Mouse (Mus musculus): ENCODE results near the gene Cep131.

The Cep131 gene

DNA sequence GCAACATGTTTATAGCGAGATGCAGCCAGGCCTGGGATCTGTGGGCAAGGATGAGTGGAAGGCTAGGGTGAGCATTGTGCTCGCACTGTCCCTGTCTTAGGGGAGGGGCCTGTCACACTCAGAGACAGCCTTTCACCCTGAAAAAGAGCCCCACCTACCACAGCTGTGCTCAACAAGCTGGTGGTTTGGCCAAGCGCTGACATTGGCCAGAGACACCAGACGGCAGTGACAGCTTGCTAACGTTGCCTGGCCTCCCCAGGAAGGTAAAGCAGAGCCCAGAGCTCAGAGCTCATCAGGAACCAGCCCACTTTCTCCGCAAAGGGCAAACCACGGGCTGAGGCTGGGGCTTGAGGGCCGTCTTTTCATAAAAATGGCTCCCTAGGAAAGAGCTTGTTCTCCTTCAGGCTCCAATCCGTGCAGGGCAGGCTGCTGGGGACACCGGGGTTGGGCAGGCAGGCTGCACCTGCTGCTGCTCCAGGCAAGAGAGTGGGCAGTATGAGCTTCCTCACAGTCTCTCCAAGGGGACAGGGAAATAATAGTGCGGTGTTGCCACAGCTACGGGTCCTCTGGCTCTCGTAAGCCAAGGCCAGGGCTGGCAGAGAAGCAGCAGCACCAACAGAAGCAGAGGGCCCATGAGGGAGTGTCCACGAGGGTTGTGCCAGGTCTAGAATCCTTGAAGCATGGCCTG lies 35.4 kb downstream of the Cep131 start:
- DNase-seq (ENCODE audit: low spot score) = no peak

DNA sequence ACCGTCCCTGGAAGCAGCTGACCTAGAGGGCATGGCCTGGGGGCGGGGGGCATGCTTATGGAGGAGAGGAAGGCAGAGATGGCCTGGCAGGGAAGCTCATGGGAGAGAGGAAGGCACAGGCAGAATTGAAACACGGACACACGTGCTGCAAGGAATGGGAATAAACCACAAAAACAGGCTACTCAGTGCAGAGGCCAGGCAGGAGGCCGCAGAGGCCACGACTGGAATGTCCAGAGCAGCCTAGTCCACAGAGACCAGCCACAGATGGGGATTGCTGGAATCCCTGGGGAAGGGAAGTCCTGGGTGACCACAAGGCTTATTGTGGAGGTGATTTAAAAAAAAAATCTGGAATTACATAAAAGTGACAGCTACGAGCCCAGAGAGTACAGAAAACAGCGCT lies 37.6 kb downstream of the Cep131 start:
- no peak for DNase-seq (ENCODE audit: low spot score)

DNA sequence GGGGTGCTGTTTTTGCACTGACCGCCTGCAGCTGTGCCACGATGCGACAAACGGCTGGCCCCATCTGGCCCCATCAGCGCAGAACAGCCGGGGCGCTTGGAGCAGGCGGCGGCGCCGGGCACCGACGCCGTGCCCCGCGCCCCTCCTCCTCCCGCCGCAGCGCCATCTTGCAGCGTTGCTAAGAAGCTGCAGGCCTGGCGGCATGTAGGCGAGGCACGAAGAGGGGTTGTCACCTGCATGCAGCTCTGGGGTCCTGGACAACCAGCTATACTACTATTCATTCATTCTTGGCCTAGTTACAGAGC lies 38.4 kb downstream of the Cep131 start:
- no peak for DNase-seq (ENCODE audit: low spot score)

DNA sequence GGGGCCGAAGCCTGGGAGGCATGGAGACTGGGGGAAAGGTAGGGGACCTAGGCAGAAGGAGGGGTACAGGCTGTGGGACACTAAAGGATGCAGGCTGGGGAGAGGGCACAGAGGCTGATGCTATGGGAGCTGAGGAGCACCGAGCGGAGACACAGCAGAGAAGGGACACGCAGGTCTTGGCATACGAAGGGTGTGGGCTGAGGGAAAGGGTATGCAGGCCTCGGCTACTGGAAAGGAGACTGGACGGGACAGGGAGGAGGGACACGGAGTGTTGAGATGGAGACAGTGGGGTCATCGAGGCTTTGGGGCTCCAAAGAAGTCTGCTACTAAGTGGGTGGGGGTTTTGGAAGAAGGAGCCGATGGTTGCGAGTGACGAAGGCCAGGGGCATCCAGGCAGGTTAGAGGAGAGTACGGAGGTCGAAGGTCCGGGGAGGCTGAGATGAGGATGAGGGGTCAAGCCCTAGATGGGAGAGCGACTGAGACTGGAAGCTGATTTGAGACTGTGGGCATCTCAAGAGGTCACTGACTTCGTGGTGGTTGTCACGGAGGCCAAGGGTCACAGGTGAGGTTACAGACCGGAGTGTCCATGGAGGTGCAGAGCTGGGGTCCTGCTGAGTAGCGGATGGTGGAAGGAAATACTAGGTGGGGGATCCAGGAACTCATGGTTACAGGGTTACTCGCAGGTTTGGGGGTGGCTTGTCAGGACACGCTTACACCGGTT lies 38.9 kb downstream of the Cep131 start:
- no peak for DNase-seq (ENCODE audit: low spot score)

DNA sequence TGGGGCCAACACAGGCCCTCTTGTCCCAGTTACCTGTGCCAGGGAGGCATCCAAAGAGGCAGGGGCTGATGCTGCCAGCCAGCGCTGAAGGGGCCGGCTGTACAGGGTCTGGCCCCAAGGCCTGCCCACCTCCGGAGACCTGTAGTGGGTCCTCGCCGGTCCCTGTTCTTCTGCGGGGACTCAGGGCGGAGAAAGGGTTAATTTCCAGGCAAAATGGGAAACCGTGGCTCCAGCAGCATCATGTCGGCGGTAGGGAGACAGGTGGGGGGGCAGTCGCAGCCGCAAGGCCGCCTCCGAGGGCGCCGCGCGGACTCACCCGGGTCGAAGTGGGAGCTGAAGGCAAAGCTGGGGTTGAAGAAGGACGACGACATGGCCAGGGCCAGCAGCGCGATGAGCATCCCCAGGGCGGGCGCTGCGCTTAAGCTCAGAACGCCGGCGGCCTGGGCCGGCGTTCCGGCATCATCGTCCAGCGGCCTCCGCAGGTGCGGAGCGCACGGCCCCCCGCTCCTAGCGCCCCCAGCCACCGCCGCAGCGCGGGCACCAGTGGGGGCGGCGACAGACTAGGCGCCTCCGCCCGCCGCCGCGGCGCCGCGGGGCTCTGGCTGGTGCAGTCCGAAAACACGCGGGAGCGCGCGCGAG lies 40.0 kb downstream of the Cep131 start, which contains the start of gene Aatk:
Gene Aatk, minus strand, starts transcription at position 615 of the 639 bp plus-strand sequence.
- no peak for DNase-seq (ENCODE audit: low spot score)

DNA sequence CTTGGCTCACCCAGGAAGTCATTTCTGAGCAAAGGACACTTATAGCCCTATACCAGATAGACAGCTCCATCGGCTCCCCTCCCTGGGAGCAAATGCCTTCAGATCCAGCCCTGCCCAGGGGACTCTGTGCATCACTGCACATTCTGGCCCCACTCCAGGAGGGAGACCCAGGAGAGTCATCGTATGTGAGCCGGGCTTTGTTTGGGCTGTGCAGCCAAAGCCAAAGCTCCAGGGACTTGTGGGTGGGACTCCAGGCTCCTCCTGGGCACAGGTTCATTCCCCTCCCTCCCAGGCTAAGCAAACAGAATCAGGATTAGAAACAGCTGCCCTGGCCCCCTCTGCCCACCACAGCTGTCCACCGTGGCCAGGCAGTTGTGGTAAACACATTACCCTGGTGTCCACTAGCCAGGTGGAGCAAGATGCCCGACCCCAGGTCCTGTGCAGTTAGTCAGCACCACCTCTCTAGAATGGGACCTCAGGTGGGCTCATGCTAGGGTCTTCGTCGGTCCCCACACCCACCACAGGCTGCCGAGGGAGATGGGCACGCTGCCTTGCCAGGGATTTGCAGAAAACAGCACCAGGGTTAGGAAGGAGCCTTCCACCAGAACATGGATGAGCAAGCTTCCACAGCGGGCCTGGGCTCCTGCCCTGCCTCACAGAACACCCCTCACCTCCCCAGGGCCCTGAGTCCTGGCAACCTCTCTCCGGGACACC lies 40.6 kb downstream of the Cep131 start:
- DNase-seq (ENCODE audit: low spot score) = no peak

DNA sequence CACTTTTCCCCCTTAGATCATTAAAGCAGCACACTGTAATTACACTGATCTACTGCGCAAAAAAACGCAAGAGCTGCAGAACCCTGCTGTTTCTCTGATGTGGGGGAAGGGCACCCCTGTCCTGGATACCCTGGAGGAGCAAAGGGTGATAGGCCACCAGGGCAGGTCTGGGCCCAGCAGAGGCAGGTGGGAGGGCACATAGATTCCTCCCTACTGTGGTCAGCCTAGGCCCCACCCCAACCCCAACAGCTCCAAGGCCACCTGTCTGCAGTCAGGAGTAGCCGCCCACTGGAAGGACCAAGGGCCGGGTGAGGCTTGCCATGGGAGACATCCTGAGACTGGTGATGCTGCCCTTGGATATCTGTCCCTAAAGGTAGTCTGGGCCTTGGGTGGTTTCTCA lies 41.3 kb downstream of the Cep131 start:
- DNase-seq (ENCODE audit: low spot score) = no peak

DNA sequence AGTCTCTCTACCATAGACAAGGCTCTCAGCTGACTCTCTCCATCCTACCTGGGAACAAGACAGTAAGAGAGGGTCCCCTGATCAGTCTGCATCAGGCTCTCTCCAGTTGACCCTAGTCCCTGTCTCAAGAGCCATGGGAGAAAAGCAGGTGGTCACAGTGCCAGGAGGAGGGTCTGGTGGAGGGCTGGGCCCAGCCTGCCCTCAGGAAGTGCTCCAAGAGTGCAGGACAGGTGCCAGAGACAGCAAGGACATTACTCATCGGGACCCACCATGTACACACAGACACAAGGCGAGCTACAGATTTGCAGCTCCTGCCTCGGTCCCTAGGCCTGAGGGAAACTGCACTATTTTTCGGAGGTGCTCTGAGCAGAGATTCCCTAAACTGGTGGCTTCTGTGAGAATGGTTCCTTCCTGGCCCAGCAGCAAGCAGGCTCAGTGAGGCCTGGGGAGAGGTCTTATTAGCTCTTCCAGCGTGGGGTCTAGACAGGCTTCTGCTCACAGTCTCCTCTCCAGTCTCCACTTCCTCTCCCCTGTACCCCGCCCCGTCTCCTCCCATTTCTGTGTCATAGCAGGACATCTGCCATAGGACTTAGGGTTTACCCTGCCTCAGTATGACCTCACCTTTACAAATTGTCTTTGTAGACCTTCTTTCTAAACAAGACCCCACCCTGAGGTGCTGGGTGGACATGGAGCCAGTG lies 44.3 kb downstream of the Cep131 start:
- DNase-seq (ENCODE audit: low spot score) = no peak

DNA sequence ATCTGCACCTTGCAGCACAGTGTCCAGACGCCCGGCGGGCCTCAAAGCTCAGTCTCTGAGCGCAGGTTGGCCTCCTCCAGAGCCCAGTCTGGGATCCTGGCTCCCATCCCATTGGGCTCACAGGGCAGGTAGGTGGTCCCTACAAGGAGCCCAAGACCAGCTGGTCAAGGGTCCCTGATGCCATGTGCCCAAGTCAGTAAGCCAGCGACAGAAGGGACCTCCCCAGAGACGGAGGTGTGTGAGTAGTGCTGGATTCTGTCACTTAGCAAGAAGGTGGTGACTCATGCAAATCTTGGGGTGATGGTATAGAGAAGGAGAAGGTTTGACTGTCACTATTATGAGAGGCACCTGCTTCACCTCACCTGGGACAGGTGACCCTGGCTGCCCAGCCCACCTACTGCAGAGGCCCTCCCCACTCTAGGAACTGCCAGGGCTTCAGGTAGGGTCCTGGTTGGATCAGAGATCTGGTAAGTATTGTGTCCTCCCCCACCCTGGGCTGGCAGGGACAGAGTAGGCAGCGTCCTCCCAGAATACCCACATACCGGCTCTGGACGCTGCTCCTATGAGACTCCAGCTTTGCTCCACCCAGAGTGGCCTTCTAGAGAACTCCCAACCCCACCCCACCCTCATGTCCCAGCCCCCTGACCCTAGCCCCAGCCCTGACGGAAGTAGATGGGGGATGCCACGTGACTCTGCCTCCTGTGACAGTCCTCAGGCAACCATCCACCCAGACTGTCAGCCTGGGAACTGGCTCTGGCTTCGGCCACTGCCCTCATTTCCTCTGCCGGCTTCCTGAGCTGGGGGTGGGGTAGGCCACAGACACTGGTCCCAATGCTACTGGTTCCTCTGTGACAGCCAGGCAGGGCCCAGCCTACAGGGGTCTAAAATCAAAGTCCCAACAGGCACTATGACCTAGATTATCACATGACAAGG lies 45.2 kb downstream of the Cep131 start:
- DNase-seq (ENCODE audit: low spot score) = no peak

DNA sequence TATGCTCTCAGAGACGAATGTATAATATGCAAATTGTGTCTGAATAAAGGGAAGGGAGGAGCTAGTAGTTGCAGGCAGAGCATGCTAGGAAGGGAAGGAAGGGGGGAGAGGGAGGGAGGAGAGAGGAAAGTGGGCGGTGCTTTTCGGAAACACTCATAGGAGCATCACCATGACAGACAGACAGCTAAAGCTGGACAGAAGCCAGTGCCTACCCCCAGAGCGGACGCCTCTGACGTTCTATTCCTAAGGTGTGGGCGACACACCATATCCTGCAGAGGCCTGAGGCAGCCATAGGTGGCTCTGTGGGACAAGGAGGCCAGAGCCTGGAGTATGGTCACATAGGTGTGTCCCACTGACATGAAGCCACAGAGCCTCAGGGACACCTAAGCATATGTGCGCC lies 46.2 kb downstream of the Cep131 start:
- no peak for DNase-seq (ENCODE audit: low spot score)

DNA sequence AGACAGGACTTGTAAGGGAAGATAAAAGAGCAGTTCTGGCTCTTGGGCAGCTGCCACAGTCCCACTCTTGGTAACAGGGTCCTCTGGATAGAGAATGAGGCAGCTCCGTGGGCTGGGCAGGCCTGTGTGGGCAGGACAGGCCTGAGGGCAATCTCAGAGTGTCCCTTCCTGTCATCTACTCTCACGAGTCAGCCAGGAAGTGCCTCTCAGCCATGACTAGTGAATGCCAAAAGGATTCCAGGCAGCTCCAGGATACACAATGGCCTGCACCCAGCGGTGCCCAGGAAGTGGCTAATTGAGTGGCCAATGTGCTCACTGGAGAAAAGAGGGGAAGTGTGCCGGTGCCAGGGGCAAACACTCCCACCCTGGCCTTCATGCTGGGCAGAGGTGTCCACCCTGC lies 47.0 kb downstream of the Cep131 start:
- no peak for DNase-seq (ENCODE audit: low spot score)

DNA sequence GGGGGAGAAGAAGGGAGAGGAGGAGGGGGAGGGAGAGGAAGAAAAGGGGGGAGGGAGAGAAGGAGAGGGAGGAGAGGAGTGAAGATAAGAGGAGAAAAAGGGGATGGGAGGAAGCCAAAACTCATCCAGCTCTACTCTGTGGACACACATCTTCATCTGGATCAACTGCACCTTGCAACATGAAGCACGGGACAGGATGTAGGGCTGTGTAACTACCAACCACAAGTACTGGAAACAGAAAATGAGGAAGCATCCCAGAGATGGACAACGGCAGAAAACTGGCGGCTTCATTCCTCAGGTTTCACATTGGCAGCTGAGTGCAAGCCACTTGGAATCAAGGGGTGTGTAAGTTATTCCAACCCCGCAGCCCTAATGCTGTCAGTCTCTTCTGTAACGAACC lies 51.9 kb downstream of the Cep131 start:
- no peak for DNase-seq (ENCODE audit: low spot score)

DNA sequence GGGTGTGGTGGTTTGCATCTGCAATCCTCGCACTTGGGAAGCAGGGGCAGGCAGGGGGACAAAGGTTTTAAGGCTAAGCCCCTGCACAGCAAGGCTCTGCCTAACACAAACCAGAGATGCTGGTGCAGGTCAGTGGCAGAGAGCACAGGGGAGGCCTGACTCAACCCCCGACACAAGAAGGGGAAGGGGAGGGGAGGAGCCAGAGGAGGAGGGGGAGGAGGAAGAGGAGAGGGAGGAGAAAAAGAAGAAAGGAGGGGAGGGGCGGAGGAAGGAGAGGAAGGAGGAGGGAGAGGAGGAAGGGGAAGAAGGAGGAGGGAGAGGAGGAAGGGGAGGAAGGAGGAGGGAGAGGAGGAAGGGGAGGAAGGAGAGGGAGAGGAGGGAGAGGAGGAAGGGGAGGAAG lies 52.3 kb downstream of the Cep131 start:
- no peak for DNase-seq (ENCODE audit: low spot score)

DNA sequence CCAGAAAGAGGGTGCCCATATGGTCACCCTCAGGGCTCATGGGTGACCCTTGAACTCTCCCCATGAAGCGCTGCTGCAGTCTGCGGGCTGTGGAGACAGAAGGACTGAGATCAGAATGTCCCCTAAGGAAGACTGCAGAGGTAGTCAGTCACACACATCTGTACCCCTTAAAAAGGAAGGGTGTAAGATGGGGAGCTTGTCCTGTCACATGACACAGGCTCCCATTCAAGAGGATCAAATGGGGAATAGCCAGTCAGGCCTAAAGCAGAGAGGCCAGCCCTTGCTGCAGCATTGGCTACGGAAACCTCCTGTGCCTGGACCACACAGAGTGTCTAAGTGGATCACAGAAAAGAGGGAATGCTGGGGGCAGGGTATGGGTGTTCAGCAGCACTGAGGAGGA lies 53.2 kb downstream of the Cep131 start:
- DNase-seq (ENCODE audit: low spot score) = no peak

DNA sequence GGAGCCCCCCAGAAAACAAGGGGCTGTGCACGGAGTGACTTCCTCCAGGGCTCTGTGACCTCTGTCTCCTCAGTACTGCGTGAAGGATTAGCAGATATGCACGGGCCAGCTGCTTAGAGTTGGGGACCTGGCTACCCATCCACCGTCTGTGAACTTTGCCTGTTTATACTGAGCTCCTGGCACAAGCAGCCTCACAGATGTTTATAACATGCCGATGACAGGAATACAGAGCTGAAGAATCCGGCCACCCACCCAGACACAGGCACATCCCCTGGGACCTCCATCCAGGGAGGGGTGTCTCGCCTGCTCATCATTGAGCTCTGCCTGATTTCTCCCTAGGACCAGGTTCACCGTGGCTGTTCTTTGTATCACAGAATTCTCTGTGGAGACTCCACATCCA lies 54.6 kb downstream of the Cep131 start:
- DNase-seq (ENCODE audit: low spot score) = no peak

DNA sequence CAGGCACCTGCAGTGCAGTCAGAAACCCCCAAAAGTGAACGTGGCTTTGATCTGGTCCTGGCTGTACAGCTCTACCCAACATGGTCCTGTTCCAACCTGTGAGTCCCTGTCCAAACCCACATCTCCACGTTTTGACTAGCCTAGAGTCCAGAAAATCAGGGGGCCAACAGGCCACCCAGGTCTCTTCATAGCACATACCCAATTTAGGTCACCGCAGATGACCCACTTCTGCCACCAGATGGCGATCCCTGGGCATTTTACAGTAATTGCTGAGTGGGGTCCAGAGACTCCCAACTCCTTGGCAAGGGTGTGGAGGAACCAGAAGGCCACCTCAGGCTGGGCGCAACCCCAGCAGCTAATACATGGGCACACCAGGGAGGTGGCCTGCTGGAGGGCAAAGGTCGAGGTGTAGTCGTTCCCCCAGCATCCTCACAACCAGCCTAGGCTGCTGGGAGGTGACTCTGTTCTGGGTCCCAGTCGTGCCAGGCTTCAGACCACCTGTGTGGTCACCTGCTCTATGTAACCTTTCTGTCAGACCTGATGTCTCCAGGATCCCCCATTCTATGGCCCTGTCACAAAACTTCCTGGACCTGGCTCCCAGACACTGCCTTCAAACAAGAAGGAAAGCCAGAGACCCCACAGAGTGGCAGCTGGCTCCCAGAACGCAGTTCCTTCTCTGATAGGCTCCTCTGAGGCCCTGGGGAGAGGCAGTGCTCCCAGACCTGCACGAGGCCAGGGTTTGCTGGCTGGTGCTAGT lies 56.3 kb downstream of the Cep131 start:
- no peak for DNase-seq (ENCODE audit: low spot score)

DNA sequence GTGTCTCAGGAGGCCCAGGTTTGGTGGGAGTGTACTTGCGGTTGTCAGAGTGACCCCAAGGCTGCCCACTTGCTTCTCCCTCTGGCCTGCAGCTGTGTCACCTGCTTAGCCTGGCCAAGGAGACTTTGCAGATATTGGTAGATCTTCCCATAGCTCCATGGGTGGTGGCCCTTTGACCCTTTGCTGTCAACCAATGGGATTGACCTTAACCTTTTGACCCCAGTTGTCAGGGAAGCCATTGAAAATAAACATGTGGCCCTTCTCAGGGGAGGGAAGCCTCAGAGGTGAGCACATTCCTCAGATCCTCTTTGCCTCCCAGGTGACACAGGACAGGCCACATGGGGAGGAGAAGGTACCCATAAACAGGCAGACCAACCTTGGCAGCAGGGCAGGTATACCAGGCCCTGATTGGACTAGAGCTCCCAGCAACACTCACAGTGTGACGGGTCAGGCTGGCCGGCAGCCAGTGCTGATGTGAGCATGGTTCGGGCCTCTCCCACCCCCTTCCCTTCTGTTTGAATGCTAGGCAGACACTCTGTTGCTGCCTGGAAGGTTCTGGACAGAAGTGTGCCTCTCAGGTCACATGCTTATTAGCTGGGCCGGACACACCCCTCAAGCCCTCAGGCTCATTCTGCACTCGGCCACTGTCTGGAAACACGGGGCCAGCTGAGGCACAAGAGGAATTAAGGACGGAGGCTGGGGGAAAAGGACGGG lies 57.0 kb downstream of the Cep131 start:
- no peak for DNase-seq (ENCODE audit: low spot score)

DNA sequence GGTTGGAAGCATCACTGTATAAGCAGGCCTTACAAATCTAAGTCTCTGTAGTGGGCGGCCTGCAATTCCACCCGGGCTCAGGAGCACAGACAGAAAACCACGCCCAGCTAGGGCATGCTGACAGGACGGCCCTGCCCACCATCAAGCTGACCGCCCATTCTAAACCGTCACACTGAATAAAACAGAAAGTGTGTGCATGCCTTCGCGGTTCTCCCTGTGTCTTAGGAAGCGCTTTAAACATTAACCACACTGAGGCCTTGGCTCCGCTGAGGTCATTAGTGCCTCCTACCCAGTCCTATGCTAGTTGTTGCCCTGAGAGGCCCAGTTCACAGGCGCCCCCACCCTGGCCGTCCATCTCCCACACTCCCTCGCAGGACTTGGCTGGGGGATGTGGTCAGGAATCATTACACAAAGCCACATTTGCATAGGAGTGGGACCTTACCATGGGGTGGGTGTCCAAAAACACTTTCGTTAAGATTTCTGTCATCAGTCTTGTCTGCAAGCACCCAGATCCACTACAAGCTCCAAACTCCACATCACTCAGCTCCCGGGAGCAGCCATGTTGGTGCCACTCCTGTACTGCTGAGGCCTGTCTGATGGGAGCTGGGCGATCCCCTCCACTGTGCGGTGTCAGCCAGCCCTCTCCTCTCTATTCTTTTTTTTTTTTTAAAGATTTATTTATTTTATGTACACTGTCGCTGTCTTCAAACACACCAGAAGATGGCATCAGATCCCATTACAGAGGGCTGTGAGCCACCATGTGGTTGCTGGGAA lies 58.1 kb downstream of the Cep131 start:
- no peak for DNase-seq (ENCODE audit: low spot score)

DNA sequence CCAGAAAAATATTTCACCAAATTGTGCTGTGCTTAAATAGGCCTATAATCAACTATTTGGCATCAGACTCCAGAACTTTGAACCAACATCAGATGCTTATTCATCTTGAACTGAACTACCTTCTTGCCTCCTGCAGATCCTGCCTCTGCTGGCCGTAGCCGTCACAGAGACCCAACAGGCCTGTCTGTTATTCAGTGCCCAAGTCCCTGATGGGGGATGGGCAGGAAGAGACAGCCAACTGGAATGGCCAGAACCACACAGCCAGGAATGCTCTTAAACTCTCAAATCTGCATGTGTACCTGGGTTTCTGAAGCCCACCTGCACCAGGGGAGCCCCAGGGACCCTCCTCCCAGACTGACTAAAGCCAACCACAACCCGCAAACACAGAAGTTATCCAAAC lies 59.7 kb downstream of the Cep131 start:
- DNase-seq (ENCODE audit: low spot score) = no peak

All from c-Kit-positive CD71-positive TER-119-positive erythroid progenitor cells, embryonic 14.5 days (primary cell).